Mouse (Mus musculus) limb, embryonic 10.5 days (tissue): ENCODE results near the gene Pnpla2. TPM values are rescaled to one million over a fixed set of nuclear protein-coding genes. Genes with fewer than 3 reads are reported as not detected.

Experiments
- DNase-seq: peaks from one replicate; pipeline ENCODE4 v3.0.0-alpha.2; 2017; ENCODE audit warnings: low spot score
- H3K27ac ChIP-seq: fragments of 300-500 bp; sonication (generic); 2 replicates; pipeline ENCODE4 v1.5.1; 2016; ENCODE audit warnings: mild to moderate bottlenecking
- H3K27me3 ChIP-seq: fragments of 300-500 bp; sonication (generic); 2 replicates; pipeline ENCODE4 v1.6.1; 2016; ENCODE audit warnings: low read depth, mild to moderate bottlenecking; ENCODE audit not compliant: poor library complexity, severe bottlenecking
- H3K36me3 ChIP-seq: fragments of 300-500 bp; sonication (generic); 2 replicates; pipeline ENCODE4 v1.6.1; 2016; ENCODE audit warnings: mild to moderate bottlenecking, moderate library complexity
- H3K4me1 ChIP-seq: fragments of 300-500 bp; sonication (generic); 2 replicates; pipeline ENCODE4 v1.6.1; 2016
- H3K4me3 ChIP-seq: fragments of 300-500 bp; sonication (generic); 2 replicates; pipeline ENCODE4 v1.5.1; 2016; ENCODE audit warnings: mild to moderate bottlenecking, moderate library complexity
- H3K9me3 ChIP-seq: fragments of 300-500 bp; sonication (generic); replicated peaks from 2 replicates; pipeline ENCODE4 v1.6.1; 2016; ENCODE audit warnings: mild to moderate bottlenecking
- WGBS: fragments of 180-500 bp; shearing (Covaris S2); methylation state at CpG from one replicate; pipeline ENCODE4 v1.1.7; 2016; 5-methylcytosine and 5-hydroxymethylcytosine counted together
- polyA plus RNA-seq: library from polyadenylated mRNA; unstranded; fragments of >200 nt; fragmentation: Nextera tagmentation; extraction: Ambion mirVana; gene quantifications from 2 replicates; pipeline ENCODE4 v1.2.1, GENCODE M21; 2016

The Pnpla2 gene
- polyA plus RNA-seq, 1 experiment from 2014 or later = 11.6 TPM

- DNase-seq = no peak
- Histone ChIP-seq H3K27ac (no peak overlapping the region), H3K9me3 (no peaks in the 10 kb centered on the region), H3K27me3 (peaks cover 23% of the 10 kb centered on the region), H3K36me3 (peaks cover 2% of the 10 kb centered on the region), H3K4me1 (peaks cover 68% of the 10 kb centered on the region), H3K4me3 (no peak overlapping the region)
- 74% methylated on average over 4 of the region's 4 CpGs for WGBS
Measured at GRCm38 (mm10) chr7:141477578-141478269, 22.7 kb downstream of the Pnpla2 start.

GRCm38 (mm10) chr7:141478270-141478748 lies 23.3 kb downstream of the Pnpla2 start:
- H3K27me3 ChIP-seq = peaks cover 29% of the 10 kb centered on the region
- peaks cover 69% of the 10 kb centered on the region for H3K4me1 ChIP-seq
- H3K4me3 ChIP-seq = no peak overlapping the region
- no peaks in the 10 kb centered on the region for H3K36me3 ChIP-seq
- no peak for DNase-seq
- H3K27ac ChIP-seq = no peak overlapping the region
- no peaks in the 10 kb centered on the region for H3K9me3 ChIP-seq
- WGBS = 84% methylated on average over 5 of the region's 5 CpGs

- peak overlapping the region; percentile 69 for H3K4me3 ChIP-seq
- no peak overlapping the region for H3K27ac ChIP-seq
- peaks cover 43% of the 10 kb centered on the region for H3K27me3 ChIP-seq
- WGBS = 12% methylated on average over 10 of the region's 10 CpGs
- no peaks in the 10 kb centered on the region for H3K9me3 ChIP-seq
- H3K4me1 ChIP-seq = peaks cover 47% of the 10 kb centered on the region
- peak; percentile 67 for DNase-seq
- H3K36me3 ChIP-seq = 0 out of 2 replicates have a peak, but pooled peaks cover 3% of the 10 kb centered on the region
Measured at GRCm38 (mm10) chr7:141480842-141481497, 26.0 kb downstream of the Pnpla2 start.

DNA sequence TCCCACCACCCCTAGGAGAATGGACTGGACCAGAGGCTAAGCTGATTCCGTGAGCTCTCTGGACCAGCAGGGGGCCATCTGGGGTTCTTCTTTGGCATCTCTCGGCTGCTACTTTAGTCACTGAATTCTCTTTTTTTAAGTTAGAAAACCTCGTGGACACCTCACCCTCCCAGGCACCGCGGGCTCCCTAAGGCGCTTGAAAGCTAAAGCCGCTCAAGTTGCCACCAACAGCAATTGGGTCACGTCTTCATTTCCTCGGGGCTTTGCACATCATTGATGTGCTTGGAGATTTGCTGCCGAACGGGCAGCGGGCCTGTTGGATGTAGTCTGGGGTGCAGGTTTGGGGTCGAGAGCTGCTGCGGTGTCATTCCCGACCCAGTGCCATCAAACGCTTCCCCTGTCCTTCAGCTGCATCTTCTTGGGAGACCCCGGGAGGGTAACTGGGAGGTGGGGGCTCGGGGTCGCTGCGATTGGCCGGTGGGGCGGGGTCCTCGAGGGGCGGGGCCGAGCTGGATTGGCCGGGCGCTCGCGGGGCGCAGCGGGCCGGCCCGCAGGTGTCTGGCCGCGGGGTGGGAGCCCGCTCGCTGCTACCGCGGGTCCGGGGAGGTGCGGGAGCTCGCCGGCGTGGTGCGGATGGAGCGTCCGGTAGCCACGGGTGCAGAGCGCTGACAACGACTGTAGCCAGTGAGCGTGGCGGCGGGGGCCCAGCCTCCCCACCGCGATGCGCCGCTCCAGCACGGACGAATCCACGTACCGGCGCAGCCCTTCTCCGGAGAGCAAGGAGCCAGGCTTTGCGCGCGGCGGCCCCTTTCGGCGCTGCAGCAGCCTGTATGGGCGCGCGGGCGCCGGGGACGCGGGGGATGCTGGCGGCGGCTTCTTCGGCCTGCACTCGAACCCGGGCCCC lies 26.8 kb downstream of the Pnpla2 start:
- peaks cover 39% of the 10 kb centered on the region for H3K27me3 ChIP-seq
- H3K9me3 ChIP-seq = no peaks in the 10 kb centered on the region
- 0 out of 2 replicates have a peak, but pooled peaks cover 3% of the 10 kb centered on the region for H3K36me3 ChIP-seq
- peak overlapping the region; percentile 69 for H3K4me3 ChIP-seq
- peak; percentile 78 for DNase-seq
- H3K4me1 ChIP-seq = peaks cover 39% of the 10 kb centered on the region
- peak overlapping the region; percentile 67 for H3K27ac ChIP-seq
- under 1% methylated on average over 80 of the region's 81 CpGs for WGBS

GRCm38 (mm10) chr7:141482531-141483024 lies 27.6 kb downstream of the Pnpla2 start:
- Histone ChIP-seq H3K36me3 (0 out of 2 replicates have a peak, but pooled peaks cover 3% of the 10 kb centered on the region), H3K4me3 (peak overlapping the region; percentile 69), H3K27ac (no peak overlapping the region; the same call in 1 of the 2 replicates), H3K9me3 (no peaks in the 10 kb centered on the region), H3K4me1 (peaks cover 32% of the 10 kb centered on the region), H3K27me3 (peaks cover 39% of the 10 kb centered on the region)
- 6% methylated on average over 11 of the region's 11 CpGs for WGBS
- DNase-seq = no peak

- Histone ChIP-seq H3K4me1 (peaks cover 26% of the 10 kb centered on the region), H3K27me3 (peaks cover 39% of the 10 kb centered on the region), H3K27ac (no peak overlapping the region), H3K9me3 (no peaks in the 10 kb centered on the region), H3K4me3 (no peak overlapping the region), H3K36me3 (0 out of 2 replicates have a peak, but pooled peaks cover 3% of the 10 kb centered on the region)
- no peak for DNase-seq
- WGBS = 77% methylated on average over 6 of the region's 6 CpGs
Measured at GRCm38 (mm10) chr7:141483114-141483653, 28.2 kb downstream of the Pnpla2 start.

DNA sequence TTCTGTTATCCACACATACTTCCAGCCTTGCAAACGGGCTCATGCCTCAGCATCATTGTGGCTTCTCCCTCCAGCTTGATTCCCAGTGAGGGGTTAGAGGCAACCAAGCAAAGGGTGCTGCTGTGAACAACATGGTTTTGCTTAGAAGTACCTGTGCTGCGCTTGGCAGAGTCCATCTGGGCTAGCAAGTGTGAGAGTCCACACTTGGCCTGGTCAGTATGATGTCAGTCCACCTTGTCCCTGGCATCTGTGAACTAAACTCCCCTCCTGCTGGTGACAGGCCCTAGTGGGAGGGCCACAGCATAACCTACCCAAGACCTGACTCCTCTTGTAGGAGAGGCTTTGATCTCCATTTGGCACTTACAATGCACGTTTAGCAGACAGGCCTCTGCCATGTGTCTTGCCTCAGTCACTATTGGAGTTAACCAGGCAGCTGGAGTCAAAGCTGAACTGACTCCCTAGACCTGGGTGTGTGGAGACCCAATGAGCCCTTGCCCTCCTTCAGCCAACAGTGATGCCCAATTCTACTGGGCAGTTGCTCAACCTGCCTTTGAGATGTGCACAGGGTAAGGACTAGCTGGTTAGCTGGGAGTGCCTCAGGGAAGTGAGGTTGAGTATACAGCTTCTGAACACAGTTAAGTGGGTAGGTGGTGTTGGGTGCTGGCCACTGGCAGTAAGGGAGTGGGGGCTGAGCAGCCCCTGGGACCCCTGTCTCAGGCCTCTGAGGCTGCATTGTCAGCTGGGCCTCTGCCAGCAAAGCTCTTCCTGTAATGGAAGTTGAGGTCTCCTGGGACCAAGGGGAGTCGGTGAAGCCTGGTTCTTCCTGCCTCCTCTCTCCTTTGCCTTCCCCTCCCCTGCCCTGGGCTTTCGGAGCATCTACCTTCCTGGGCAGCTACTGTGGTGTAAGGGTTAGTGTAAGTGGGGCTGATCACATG lies 29.5 kb downstream of the Pnpla2 start:
- no peak for DNase-seq

GRCm38 (mm10) chr7:141485186-141485585 lies 30.2 kb downstream of the Pnpla2 start:
- H3K27me3 ChIP-seq = peaks cover 39% of the 10 kb centered on the region
- DNase-seq = no peak
- 0 out of 2 replicates have a peak, but pooled peaks cover 3% of the 10 kb centered on the region for H3K36me3 ChIP-seq
- no peak overlapping the region for H3K27ac ChIP-seq
- no peak overlapping the region for H3K4me3 ChIP-seq
- no peaks in the 10 kb centered on the region for H3K9me3 ChIP-seq
- WGBS = 74% methylated on average over 2 of the region's 2 CpGs
- peaks cover 23% of the 10 kb centered on the region for H3K4me1 ChIP-seq

More for the DNA sequence above, 29.5 kb downstream of the Pnpla2 start:
- H3K9me3 ChIP-seq = no peaks in the 10 kb centered on the region
- WGBS = 78% methylated on average over 5 of the region's 5 CpGs
- H3K36me3 ChIP-seq = 0 out of 2 replicates have a peak, but pooled peaks cover 3% of the 10 kb centered on the region
- H3K4me1 ChIP-seq = peaks cover 23% of the 10 kb centered on the region
- peaks cover 39% of the 10 kb centered on the region for H3K27me3 ChIP-seq
- no peak overlapping the region for H3K27ac ChIP-seq
- no peak overlapping the region for H3K4me3 ChIP-seq

- DNase-seq = no peak
- no peaks in the 10 kb centered on the region for H3K9me3 ChIP-seq
- peaks cover 39% of the 10 kb centered on the region for H3K27me3 ChIP-seq
- H3K4me1 ChIP-seq = peaks cover 23% of the 10 kb centered on the region
- 0 out of 2 replicates have a peak, but pooled peaks cover 3% of the 10 kb centered on the region for H3K36me3 ChIP-seq
- 89% methylated on average over 2 of the region's 2 CpGs for WGBS
- H3K4me3 ChIP-seq = no peak overlapping the region
- no peak overlapping the region for H3K27ac ChIP-seq
Measured at GRCm38 (mm10) chr7:141485606-141486005, 30.6 kb downstream of the Pnpla2 start.

GRCm38 (mm10) chr7:141486239-141486638 lies 31.2 kb downstream of the Pnpla2 start:
- H3K9me3 ChIP-seq = no peaks in the 10 kb centered on the region
- 0 out of 2 replicates have a peak, but pooled peaks cover 3% of the 10 kb centered on the region for H3K36me3 ChIP-seq
- H3K4me3 ChIP-seq = no peak overlapping the region
- no peak for DNase-seq
- no peak overlapping the region for H3K27ac ChIP-seq
- peaks cover 16% of the 10 kb centered on the region for H3K4me1 ChIP-seq
- WGBS = 94% methylated on average over 1 of the region's 1 CpGs
- H3K27me3 ChIP-seq = peaks cover 35% of the 10 kb centered on the region

- Histone ChIP-seq H3K27ac (no peak overlapping the region), H3K36me3 (peaks cover 8% of the 10 kb centered on the region), H3K9me3 (no peaks in the 10 kb centered on the region), H3K4me1 (peaks cover 7% of the 10 kb centered on the region), H3K27me3 (peaks cover 26% of the 10 kb centered on the region), H3K4me3 (no peak overlapping the region)
- WGBS = 84% methylated on average over 7 of the region's 7 CpGs
- no peak for DNase-seq
Measured at GRCm38 (mm10) chr7:141487141-141487540, 32.1 kb downstream of the Pnpla2 start.
